Mouse (Mus musculus) layer of hippocampus, postnatal 14 days (tissue): ENCODE results near the gene Oma1. TPM values are rescaled to one million over a fixed set of nuclear protein-coding genes. Genes with fewer than 3 reads are reported as not detected.
A peak's percentile ranks its signal among the peaks of the same experiment; 100 is the strongest.

Source experiments
- DNase-seq, 2 experiments: peaks; one replicate each; pipeline ENCODE4 v3.0.0; 2021 to 2022; ENCODE audit warnings: low spot score in 2 of 2, mixed read lengths in 1 of 2
- long read RNA-seq, 2 experiments: library from polyadenylated mRNA; stranded (forward); transcript quantifications; one replicate each; pipeline ENCODE4 v2.0.0; 2021
- total RNA-seq, 2 experiments: library from RNA; stranded (reverse); gene quantifications; 2 replicates each; pipeline ENCODE4 v1.2.3; 2021

Gene Oma1
- 1 to 10 TPM; 8.8 to 9.0 TPM for total RNA-seq
- long read RNA-seq, experiment 1, partial matches to known transcripts = 2 of 8 reads
- long read RNA-seq, experiment 1, other reads (novel, unspliced or antisense) = 2 of 8 reads
- long read RNA-seq, experiment 2, transcript Oma1-201 (9 exons, 1,915 nt) = major isoform, 12 of 14 reads
- long read RNA-seq, experiment 2, partial matches to known transcripts = 0 of 14 reads
- long read RNA-seq, experiment 2, other reads (novel, unspliced or antisense) = 2 of 14 reads

DNA sequence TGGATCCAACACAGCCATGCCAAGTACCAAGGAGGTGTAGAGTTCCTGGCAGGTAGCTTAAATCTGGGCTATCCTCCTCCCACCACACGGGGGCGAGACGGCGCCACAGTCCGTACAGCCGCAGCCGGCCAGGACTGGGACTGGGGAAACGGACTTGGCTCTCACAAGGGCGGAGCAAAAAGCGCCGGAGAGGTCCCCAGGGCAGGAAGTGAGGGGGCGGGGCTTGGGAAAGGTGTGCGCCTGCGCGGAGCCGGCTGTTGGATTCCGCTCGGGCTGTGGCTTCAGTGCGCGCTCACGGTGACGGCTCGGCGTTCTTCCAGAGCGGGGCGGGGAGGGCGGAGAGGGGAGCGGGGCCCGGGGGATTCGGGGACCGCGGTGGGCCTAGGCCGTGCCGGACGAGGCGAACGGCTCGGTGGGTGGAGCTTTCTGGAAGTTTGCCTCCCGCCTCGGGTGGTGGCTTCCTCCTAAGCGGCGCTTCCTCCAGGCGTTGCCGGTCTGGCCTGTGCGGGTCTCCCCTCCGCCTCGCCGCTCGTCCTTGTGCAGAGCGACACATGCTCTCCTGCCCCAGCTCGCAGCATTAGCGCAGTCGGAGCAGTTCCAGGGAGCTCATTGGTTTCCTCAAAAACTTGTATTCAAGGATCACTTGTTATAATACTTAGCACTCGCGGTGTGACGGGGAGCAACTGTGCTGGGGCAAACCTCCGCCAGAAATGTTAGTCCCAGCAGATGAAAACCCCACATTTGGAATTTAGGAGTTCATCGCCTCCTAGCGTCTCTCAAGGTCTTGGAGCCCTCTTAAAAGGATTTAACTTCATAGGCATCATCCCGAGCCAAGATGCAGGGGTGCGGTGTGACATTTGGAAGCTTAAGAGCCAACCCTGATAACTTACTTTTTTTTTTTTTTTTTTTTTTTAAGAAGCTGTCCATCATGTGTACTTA is at the start of gene Oma1:
TSS of gene Oma1 (plus strand) at position 226 of the 939 bp plus-strand sequence.
- DNase-seq = peak; percentile 97 to 98

DNA sequence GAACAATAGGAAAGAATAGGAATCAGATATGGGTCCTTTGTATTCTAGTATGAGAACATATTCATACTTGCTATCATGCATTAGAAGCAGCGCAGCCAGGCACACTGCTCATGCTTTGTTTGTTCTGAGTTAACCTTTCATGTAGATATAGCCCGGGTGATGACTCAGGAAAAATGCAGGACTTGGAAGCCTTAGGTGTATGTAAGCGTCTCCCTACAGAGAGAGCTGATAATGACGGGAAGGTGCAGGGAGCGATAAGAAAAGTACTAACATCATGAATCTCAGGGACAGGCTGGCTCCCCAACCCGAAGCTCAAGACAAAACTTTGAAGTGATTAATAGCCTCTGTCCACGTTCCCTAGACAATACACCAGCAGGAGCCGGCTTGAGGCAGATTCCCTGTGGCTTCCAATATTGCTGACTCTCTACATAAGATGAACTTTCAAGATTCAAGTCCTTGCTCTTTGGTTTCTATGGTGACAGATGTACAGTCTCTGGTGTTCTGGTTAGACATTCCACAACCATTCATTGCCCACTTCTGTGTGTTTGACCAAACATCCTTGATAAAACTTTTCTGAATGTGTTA is 49.7 kb upstream of the Oma1 start:
- no peak for DNase-seq

DNA sequence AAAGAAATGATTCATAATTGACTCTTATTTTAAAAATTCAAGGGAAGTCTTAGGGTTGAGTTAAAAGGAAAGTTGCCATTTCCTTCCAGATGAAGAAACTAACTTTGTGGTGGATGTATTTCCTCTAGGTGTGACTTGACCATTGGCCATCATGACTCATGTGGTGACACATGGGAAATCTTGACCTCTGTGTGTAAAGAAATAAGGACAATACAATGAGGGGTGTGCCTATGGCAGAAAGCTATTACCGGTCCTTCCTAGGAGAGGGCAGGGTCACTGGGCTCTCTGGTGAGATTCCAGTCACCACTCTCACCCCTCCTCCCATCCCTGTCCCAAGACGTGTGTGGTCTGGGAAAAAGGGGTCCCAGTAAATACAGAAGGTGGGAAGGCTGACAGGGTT is 48.4 kb upstream of the Oma1 start:
- no peak for DNase-seq

DNA sequence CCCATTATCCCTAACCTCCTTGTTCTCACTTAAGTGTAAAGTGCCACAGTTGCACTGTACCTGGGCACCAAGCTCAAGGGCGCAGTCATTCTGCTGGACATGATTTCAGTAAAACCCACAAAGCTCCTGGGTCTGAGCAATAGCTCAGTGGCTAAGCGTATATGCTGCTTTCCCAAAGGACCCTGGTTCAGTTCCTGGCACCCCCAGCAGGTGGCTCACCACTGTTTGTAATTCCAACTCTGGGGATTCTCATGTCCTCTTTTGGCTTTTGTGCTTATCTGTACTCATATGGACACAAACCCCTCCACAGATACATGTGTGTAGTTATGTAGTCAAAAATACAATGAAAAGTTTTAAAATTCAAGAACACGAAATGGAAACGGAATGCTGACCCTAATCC is 44.3 kb upstream of the Oma1 start:
- DNase-seq = no peak

DNA sequence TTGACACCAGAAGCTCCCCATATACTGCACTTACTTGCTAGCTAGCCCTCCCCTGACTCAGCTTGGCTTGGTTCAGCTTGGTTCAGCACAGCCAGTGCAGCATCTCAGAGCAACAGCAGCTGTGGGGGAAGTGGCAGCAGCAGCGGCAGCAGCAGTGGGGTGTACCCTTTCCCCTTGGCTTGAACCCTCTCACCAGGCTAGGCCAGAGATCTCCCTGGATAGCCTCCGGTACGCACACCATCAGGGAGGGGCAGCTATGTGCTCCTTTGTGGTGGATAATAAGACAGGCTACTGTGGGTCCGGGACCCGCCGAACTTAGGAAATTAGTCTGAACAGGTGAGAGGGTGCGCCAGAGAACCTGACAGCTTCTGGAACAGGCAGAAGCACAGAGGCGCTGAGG is 40.6 kb upstream of the Oma1 start:
- DNase-seq = no peak

DNA sequence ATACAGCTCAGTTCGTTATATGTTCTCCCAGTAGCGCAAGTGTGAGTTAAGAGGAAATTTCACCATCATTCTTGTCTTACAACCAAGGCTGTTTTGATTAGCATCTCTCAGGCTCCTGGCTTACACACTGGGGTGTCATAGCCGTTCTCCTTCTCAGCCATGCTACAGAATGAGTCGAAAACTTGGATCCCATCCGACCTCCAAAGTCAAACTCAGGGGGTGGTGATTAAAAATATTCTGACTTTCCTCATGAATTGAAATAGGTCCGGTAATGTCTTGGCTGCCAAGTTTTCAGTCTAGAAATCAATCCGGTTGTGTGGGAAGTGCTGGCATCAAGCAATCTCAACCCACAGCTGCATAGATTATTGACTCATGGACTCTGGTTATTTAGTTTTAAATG is 25.3 kb upstream of the Oma1 start:
- no peak for DNase-seq

DNA sequence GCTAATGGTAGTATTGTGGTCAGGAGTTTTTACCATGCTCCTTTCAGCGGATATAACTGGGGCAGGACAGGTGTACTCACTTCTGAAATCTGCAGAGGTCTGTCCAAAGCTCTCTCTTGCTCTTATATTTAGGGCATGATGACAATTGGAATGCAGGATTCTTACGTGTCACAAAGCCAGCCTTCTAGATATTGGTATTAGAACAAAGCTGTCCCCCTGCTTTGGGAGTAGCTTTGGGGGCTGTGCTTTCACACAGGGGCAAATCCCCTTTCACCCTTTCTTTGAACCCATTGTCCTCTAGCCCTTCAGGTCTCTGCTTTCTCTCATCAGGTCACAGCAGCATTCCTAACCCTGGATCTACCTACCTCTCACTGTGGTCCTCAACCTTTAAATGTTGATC is 22.8 kb upstream of the Oma1 start, which contains the start of gene 4921539E11Rik:
TSS of gene 4921539E11Rik (minus strand) at position 101 of the 400 bp plus-strand sequence.
- no peak for DNase-seq

DNA sequence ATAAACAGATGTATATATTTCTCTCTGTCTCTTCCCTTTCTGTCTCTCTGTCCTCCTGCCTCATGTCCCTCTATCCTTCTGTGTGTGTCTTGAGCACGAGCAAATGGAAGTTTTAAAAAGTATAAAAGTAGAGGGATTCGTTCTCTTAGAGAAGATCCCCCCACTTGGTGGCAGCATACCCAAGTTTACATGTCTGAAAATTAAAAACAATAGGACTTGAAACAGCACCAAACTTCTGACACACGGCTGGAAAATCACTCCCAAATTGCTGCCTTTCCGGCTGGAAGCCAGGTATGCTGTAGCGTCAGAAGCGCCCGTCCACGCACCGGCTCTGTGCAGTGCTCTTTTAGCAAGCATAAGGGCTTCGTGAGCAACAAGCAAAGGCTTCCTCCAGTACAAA is 14.3 kb upstream of the Oma1 start:
- DNase-seq = peak; percentile 12 to 31

DNA sequence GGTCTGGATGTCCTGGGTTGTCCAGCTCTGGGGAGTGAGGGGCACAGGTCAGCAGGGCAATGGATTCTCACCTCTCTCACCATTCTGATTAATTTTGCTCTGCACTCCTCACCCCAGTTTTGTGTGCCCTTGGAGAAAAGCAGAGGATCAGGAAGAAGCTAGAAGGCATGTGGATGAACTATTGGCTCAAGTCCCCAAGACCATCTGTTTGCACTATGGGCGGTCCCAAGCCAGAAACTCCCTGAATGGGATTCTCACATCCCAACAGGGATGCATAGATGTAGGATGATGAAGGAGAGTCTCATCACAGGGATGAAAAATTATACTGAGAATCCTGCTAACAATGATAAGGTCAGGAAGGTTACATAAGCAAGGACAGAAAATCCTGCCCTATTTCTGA is 9.8 kb upstream of the Oma1 start:
- DNase-seq = no peak

DNA sequence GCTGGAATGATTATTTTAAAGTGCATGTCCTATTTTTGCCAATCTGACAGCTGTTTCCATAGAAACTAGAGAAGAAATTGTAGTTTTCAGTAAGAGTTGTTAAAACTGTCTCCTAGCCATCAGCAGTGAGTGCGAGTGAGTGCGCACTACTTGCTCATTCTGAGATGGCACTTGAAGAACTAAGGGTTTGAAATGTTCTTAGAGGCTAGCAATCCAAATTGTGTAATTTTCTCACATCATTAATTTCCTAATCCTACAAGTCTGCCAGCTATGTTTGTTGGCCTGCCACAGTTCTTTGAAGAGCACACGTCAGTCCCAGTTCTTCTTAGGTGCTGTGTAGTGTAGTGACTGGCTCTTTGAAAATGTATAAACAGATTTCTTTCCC is 906 bp downstream of the Oma1 start:
- no peak for DNase-seq

DNA sequence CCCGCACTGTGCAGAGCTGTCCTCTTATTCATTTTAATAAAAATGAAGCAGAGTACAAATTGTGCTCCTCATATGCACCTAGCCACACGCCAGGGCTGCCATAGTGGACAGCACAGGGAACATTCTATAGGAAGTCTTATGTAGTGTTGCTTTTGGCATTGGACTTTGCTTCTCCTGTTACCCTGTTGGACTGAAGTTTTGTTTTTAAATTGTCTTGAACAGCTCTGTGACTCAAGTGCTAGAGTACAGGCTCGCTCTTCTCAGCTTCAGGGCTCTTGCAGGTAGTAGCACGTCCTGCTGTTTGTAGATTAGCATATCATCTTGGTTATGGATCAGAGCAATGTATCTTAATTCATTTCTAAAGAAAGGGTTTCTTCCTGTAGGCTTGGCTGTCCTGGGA is 2.2 kb downstream of the Oma1 start:
- no peak for DNase-seq

DNA sequence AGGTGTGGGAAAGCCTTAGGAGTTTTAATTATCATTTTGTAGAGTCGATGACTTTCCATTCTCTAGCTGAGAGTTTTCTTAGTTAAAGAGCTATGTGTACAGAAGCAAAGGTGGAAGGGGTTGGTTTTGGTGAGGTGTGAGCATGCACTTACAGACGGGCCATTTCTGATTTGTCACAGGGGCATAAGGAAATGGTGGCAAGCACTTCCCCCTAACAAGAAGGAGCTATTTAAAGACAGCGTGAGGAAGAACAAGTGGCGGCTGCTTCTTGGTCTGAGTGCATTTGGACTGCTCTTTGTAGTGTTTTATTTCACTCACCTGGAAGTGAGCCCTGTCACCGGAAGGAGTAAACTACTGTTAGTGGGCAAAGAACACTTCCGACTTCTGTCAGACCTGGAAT is 7.8 kb downstream of the Oma1 start:
- DNase-seq = no peak

DNA sequence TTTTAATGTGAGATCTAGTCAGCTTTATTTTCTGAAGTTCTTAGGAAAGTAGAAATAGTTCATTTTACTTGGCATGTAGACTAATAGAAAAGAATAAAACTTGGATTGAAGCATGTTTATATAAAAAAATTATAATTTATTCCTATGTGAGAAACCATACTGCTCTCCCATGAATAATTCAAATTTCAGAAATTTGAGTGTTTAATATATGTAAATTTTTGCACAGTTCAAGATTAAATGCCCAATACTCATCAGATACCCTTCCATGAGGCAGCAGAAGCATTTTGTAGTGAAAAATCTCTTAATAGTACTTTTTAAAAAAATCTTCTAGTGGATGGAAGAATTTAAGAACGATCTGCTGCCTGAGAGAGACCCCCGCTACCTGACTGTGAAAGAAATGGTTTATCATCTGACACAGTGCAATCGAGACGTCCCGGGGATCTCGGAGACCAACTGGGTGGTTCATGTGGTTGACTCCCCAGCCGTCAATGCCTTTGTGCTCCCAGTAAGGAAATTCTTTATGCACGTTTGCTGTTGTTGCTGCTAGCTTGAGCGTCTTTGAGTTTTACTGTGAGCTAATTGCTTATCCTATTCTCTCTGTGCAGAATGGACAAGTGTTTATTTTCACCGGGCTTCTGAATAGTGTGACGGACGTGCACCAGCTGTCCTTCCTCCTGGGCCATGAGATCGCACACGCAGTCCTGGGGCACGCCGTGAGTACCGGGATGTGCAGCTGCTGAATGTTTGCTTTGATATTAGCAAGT is 11.3 kb downstream of the Oma1 start:
- DNase-seq = no peak

DNA sequence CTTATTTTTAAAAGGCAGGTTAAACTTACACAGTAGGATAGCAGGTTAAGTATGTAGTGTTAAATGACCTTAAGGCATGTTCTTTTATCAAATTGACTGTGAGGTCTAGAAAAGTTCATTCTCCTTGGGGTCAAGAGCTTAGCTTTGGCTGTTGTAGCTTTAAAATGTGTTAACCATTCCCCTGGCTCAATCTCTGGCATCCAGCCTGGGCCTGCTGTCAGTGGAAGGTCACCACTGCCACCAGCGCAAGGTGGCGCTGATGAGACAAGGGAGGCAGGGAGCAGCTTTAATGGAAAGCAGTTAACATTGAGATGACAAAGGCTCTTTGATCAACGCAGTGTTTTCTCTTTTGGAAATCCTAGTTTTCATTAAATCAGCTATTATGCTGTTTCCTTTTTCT is 13.4 kb downstream of the Oma1 start:
- DNase-seq = no peak

DNA sequence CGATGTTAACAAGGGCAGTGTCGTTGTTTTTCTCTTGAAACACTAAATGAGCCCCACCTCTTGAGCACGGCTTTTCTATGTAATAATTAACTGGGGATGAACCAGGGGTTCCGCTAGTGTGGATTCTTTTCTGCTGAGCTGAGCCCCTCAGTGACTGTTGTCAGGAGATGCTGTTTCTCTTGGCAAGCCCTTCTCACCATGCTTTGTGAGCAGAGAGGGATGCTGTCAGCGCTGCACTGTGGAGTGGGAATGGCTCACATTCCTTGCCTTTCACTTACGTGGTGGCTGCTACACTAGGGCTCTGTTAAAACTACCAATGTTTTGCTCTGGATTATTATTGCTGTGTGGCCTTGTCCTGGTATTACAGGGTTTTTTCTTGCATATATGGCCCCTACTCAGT is 15.7 kb downstream of the Oma1 start:
- no peak for DNase-seq

DNA sequence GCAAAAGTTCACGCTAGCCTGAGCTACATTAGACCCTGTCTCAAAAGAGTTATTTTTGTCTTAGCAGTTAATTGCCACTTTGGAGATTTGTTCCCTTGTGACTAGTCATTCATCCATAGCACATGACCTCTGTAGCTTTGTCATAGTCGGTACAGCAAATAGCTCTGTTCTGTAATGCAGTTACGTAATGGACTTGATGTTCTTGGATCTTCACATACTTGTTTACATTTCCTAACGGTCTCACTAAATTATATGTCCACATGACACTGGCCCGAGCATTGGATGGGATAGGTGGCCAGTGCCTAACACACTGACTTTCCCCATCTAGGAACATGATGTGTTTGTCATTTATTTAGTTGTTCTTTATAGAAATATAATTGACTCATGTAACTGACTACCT is 21.5 kb downstream of the Oma1 start:
- no peak for DNase-seq

DNA sequence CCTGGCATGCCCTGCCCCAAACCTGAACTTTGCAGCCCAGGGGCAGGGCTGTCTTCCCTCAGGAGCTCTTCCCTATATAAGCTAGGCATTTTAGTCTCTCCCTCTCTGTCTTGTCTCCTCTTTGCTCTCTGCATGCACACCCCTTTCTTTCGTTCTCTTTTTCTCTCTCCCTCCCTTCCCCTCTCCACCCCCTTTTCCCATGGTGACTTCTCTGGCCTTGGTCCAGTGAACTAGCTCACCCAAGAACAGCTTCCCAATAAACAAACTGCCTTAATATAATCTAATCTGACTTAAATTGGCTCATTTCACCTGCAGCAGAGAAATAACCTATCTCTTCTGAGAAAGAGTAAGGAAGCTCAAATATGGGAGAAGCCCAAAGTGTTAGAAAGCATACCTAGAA is 27.1 kb downstream of the Oma1 start:
- DNase-seq = no peak

DNA sequence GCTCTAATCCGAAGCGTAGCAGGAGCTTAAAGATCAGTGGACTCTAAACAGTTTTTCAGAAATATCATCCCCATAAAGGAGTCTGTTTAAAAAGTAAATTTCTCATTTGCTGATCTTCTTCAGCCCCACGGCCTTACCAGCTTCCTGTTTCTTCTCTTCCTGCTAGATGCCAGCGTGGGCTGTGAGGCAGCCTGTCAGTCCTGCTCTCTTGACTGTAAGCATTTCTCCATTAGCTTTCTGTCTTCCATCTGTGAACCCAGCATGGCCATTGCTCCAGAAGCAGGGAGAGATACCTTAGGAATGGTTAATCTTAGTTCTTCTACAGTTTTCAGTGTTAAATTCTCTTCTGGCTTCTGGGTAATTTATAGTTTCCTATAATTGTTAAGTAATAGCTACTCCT is 28.0 kb downstream of the Oma1 start:
- no peak for DNase-seq

DNA sequence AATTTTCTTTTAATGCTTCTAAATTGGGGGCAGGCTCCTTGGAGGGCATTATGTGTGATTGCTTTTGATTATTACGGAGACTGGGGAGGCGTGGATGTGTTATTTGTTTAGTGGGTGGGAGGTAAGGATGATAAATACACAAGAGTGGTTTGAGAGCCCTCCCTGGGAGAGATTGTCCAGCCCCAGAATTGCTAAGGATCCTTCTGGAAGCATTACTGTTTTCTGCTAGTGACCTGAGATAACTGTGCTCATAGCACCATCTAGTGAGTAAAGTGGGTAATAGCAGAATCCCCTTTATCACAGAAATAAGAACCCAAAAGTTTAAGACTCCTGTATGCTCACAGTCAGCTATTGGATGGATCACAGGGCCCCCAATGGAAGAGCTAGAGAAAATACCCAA is 32.4 kb downstream of the Oma1 start:
- DNase-seq = peak; percentile 34 to 71

DNA sequence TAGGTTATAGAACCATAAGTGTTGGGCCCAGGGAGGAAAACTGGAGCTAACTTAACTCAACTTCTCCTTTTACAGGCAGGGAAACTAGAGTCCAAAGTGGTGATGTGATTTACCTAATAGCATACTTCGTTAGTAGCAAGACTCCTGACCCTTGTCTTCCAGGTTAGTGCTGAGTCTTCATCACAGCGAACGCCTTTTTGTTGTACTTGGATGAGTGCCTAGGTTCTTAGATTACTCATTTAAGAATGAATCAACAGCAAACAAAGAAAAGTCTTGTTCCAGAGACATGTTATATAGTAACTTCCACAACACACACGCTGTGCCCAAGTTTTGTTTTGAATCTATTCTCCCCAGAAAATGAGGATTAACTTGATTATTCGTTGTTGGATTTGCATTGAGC is 33.2 kb downstream of the Oma1 start:
- no peak for DNase-seq

DNA sequence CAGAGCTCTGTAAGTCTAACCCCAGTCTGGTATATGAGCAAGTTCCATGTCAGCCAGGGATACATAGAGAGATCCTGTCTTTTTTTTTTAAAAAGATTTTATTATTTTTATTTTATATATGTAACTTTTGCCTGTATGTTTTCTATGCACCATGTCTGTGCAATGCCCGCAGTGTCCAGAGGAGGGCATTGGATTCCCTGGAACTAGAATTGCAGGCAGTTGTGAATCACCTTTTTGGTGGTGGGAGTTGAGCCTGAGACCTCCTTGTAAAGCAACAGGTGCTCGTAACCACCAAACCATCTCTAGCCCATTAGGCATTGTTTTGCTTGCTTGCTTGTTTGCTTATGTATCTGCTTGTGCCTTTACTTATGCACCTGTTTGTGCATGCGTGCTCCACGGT is 35.6 kb downstream of the Oma1 start:
- no peak for DNase-seq

DNA sequence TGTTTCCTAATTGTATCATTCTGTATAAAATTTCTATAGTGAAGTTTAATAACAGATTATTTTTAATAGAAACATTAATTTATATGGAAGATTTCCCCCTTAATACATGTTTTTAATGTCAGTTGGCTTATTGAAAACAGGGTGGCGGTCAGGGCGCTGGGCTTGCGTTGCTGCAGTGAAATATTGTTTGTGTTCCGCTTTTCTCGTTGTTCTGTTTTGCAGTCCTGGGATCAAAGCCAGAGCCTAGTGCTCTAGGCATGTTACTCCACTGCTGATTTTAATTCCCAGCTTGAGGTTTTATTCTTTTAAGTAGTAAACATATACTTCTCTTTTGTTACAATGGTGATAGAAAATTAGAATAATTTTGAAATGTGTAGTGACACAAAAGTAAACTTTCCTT is 39.3 kb downstream of the Oma1 start:
- peak in 1 of 2 experiments; percentile 28 for DNase-seq
